Mouse (Mus musculus) midbrain, embryonic 10.5 days (tissue): ENCODE data around the gene Sh2b3. TPM values are rescaled to one million over a fixed set of nuclear protein-coding genes. Genes with fewer than 3 reads are reported as not detected.
"Not testable (repeated sequence)": the region's sequence is repeated elsewhere in the genome, so short reads cannot be mapped to it uniquely, and the experiment has no call there.

Experiments used
- DNase-seq: peaks from one replicate; pipeline ENCODE4 v3.0.0-alpha.2; 2017; ENCODE audit warnings: low spot score
- H3K27ac ChIP-seq: fragments of 300-500 bp; sonication (generic); replicated peaks from 2 replicates; pipeline ENCODE4 v1.5.1; 2016; ENCODE audit warnings: mild to moderate bottlenecking
- H3K27me3 ChIP-seq: fragments of 300-500 bp; sonication (generic); 2 replicates; pipeline ENCODE4 v1.6.1; 2016; ENCODE audit warnings: low read depth, mild to moderate bottlenecking; ENCODE audit not compliant: poor library complexity, severe bottlenecking
- H3K36me3 ChIP-seq: fragments of 300-500 bp; sonication (generic); 2 replicates; pipeline ENCODE4 v1.6.1; 2016; ENCODE audit warnings: mild to moderate bottlenecking, moderate library complexity
- H3K4me1 ChIP-seq: fragments of 300-500 bp; sonication (generic); 2 replicates; pipeline ENCODE4 v1.6.1; 2016
- H3K4me3 ChIP-seq: fragments of 300-500 bp; sonication (generic); 2 replicates; pipeline ENCODE4 v1.5.1; 2016; ENCODE audit warnings: mild to moderate bottlenecking, moderate library complexity
- H3K9me3 ChIP-seq: fragments of 300-500 bp; sonication (generic); replicated peaks from 2 replicates; pipeline ENCODE4 v1.6.1; 2016; ENCODE audit warnings: mild to moderate bottlenecking
- WGBS: fragments of 180-500 bp; shearing (Covaris S2); methylation state at CpG from one replicate; pipeline ENCODE4 v1.1.7; 2016; 5-methylcytosine and 5-hydroxymethylcytosine counted together
- polyA plus RNA-seq: library from polyadenylated mRNA; unstranded; fragments of >200 nt; fragmentation: Nextera tagmentation; extraction: Ambion mirVana; gene quantifications from 2 replicates; pipeline ENCODE4 v1.2.1, GENCODE M21; 2016

Sh2b3 gene
- polyA plus RNA-seq, 1 experiment from 2014 or later, result 6.9 TPM

GRCm38 (mm10) chr5:121858427-121858826 lies 21.0 kb upstream of the Sh2b3 start:
- Histone ChIP-seq H3K27me3 (no peaks in the 10 kb centered on the region), H3K36me3 (peaks cover 61% of the 10 kb centered on the region), H3K4me1 (peaks cover 17% of the 10 kb centered on the region), H3K4me3 (no peak overlapping the region), H3K9me3 (peaks cover 10% of the 10 kb centered on the region), H3K27ac (no peak overlapping the region)
- 92% methylated on average over 12 of the region's 12 CpGs for WGBS
- no peak for DNase-seq

GRCm38 (mm10) chr5:121856740-121857139 lies 19.3 kb upstream of the Sh2b3 start:
- 89% methylated on average over 11 of the region's 11 CpGs for WGBS
- Histone ChIP-seq H3K36me3 (peaks cover 78% of the 10 kb centered on the region), H3K4me1 (peaks cover 17% of the 10 kb centered on the region), H3K9me3 (peaks cover 10% of the 10 kb centered on the region), H3K4me3 (no peak overlapping the region), H3K27me3 (no peaks in the 10 kb centered on the region), H3K27ac (no peak overlapping the region)
- DNase-seq, result no peak

DNA sequence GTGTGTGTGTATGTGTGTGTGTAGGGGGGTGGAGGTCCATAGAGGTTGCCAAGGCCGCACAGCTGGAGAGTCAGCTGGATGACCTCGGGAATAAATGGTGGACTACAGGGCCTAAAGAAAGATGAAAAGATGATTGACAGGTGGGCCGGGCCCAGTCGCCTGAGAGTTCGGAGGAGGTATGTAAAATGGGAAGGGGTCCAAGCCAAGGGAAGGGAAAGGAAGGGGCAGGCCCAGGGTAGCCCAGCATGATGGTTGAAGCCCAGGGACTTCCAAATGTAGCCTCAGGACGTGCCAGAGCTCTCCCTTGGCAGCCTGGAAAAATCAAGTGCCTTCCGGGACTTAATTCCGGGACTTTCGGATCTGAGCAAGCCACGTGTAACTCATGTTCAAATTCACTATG lies 17.3 kb upstream of the Sh2b3 start:
- no peak for DNase-seq
- Histone ChIP-seq H3K4me3 (no peak overlapping the region), H3K4me1 (peaks cover 35% of the 10 kb centered on the region), H3K9me3 (no peaks in the 10 kb centered on the region; the same call in 1 of the 2 replicates), H3K27me3 (no peaks in the 10 kb centered on the region), H3K36me3 (peaks cover 73% of the 10 kb centered on the region), H3K27ac (no peak overlapping the region)
- WGBS, result 83% methylated on average over 10 of the region's 10 CpGs

DNA sequence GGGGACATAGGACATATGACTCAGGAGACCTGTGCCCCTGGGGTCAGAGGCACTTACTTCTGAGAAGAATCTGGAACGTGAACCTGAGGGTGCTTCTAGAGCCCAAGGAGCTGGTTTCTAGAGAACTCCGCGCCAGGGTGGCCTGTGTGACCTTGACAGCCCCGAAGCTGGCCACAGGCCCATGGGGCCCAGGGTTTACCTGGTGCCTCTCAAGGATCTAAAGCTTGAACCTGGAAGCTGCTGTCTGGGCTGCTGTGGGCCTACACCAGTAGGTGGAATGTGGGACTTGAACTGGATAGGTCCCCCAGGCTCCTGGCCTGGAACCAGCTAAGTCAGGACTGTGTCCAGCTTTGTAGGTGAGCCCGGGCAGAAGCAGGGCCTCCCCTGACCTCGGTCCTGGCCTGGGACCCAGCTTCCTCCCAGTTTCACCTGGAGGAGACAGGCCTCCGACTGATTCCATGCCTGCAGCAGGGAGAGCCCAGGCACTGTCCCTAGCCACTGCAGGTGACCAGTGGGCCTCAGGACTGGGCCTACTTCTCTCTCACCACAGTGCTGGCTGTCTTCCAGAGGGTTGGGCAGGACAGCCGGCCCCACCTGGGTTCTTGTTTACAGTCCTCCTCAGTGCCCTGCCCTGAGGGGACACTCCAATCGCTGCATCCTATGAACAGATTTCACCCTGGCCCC lies 16.1 kb upstream of the Sh2b3 start:
- H3K4me1 ChIP-seq, result peaks cover 41% of the 10 kb centered on the region
- DNase-seq, result no peak
- peak overlapping the region; percentile 18; the same call in 1 of the 2 replicates for H3K27ac ChIP-seq
- H3K4me3 ChIP-seq, result no peak overlapping the region
- H3K9me3 ChIP-seq, result no peaks in the 10 kb centered on the region; the same call in 1 of the 2 replicates
- peaks cover 66% of the 10 kb centered on the region for H3K36me3 ChIP-seq
- no peaks in the 10 kb centered on the region for H3K27me3 ChIP-seq
- WGBS, result 90% methylated on average over 9 of the region's 9 CpGs

GRCm38 (mm10) chr5:121849478-121850349 lies 12.3 kb upstream of the Sh2b3 start:
- H3K27me3 ChIP-seq, result peaks cover 20% of the 10 kb centered on the region
- 45% methylated on average over 20 of the region's 20 CpGs for WGBS
- peak overlapping the region; percentile 96 for H3K27ac ChIP-seq
- H3K36me3 ChIP-seq, result peaks cover 41% of the 10 kb centered on the region
- peak; percentile 31 for DNase-seq
- no peaks in the 10 kb centered on the region for H3K9me3 ChIP-seq
- peaks cover 48% of the 10 kb centered on the region for H3K4me1 ChIP-seq
- peak overlapping the region; percentile 84 for H3K4me3 ChIP-seq

DNA sequence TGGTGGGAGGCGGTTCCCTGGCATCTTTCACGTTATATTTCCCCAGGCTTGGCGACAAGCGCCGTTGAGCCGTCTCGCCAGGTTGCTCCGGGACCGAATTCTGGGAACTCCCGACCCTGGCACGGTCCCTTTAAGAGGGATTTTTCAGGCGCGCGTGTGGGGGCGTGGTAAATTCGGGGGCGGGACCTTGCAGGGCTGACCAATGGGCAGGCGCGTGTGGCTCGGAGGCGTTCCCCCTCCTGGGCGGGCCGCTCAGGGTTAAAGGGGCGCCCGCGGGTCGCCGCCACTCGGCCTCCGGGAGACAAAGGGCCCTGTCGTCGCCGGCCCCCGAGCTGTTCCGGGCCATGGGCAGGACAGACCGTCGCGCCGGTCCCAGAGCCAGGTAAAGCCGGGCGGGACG lies 11.3 kb upstream of the Sh2b3 start, which contains the start of gene Pheta1:
Gene Pheta1 (plus strand): TSS at position 242 of the 400 bp plus-strand sequence.
- peak; percentile 96 for DNase-seq

DNA sequence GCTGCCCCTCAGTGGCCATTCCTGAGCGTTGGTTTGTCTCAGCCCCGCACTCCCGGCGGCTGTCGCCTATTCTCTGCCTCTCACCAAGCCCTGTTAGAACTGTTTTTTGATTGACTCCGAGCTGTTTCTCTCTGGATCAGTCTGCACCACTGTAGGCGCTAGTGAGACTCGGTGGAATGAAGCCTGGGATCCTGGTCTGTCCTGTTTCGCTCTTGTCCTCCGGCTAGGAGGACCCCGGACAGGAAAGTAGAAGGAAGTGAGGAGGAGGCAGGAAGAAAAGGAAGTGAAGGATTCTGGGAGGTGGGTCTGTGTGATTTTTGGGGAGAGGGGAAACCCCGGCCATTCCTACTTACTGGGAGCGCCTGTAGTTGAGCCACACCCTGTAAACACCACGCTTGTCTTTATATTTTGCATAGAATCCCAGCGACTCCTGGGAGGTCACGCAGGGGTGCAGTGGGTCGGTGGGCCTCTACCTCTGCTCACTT lies 10.6 kb upstream of the Sh2b3 start:
- peak; percentile 73 for DNase-seq
- peak overlapping the region; percentile 96 for H3K27ac ChIP-seq
- peak overlapping the region; percentile 84 for H3K4me3 ChIP-seq
- H3K9me3 ChIP-seq, result no peaks in the 10 kb centered on the region
- WGBS, result under 1% methylated on average over 17 of the region's 17 CpGs
- peaks cover 25% of the 10 kb centered on the region for H3K36me3 ChIP-seq
- peaks cover 37% of the 10 kb centered on the region for H3K27me3 ChIP-seq
- H3K4me1 ChIP-seq, result peaks cover 44% of the 10 kb centered on the region

More for the DNA sequence above, 11.3 kb upstream of the Sh2b3 start, which contains the start of gene Pheta1:
- H3K27me3 ChIP-seq, result peaks cover 30% of the 10 kb centered on the region
- peaks cover 32% of the 10 kb centered on the region for H3K36me3 ChIP-seq
- H3K4me3 ChIP-seq, result peak within 1 kb of the TSS; percentile 84
- no peaks in the 10 kb centered on the region for H3K9me3 ChIP-seq
- H3K27ac ChIP-seq, result peak within 1 kb of the TSS; percentile 96
- peaks cover 39% of the 10 kb centered on the region for H3K4me1 ChIP-seq
- under 1% methylated on average over 38 of the region's 42 CpGs for WGBS

- H3K9me3 ChIP-seq, H3K4me3 ChIP-seq, H3K27ac ChIP-seq, DNase-seq: not testable (repeated sequence)
- whole genome bisulfite sequencing, result 81% methylated on average over 3 of the region's 3 CpGs
- H3K27me3 ChIP-seq, result peaks cover 45% of the 10 kb centered on the region
- H3K4me1 ChIP-seq, result peaks cover 52% of the 10 kb centered on the region
- H3K36me3 ChIP-seq, result peaks cover 17% of the 10 kb centered on the region
Measured at GRCm38 (mm10) chr5:121847269-121847668, 9.8 kb upstream of the Sh2b3 start.

- H3K4me3 ChIP-seq, result no peak overlapping the region
- 84% methylated on average over 11 of the region's 11 CpGs for WGBS
- peaks cover 7% of the 10 kb centered on the region for H3K36me3 ChIP-seq
- H3K27me3 ChIP-seq, result peaks cover 54% of the 10 kb centered on the region
- H3K4me1 ChIP-seq, result peaks cover 53% of the 10 kb centered on the region
- no peaks in the 10 kb centered on the region; the same call in 1 of the 2 replicates for H3K9me3 ChIP-seq
- no peak for DNase-seq
- no peak overlapping the region for H3K27ac ChIP-seq
Measured at GRCm38 (mm10) chr5:121846322-121846721, 8.9 kb upstream of the Sh2b3 start.

DNA sequence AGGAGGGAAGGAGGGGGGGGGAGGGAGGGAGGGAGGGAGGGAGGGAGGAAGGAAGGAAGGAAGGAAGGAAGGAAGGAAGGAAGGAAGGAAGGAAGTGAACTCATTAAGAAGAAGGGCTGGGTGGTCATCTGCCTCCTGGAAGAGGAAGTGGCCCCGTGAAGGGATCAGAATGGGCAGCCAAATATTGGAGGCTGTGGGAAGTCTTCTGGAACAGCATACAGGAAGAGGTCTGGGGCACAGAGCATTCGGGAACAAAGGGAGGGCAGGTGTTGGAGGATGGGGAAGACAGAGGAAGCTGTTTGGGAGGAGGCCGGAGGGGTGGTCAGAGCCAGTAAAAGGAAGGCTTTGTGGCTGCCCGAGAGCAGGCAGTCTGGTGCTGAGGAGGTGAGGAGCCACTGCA lies 7.9 kb upstream of the Sh2b3 start:
- Histone ChIP-seq H3K27me3 (peaks cover 64% of the 10 kb centered on the region), H3K27ac (no peak overlapping the region), H3K4me1 (peaks cover 44% of the 10 kb centered on the region), H3K4me3 (no peak overlapping the region), H3K36me3 (no peaks in the 10 kb centered on the region), H3K9me3 (peaks cover 6% of the 10 kb centered on the region; the same call in 1 of the 2 replicates)
- no peak for DNase-seq
- WGBS, result 39% methylated on average over 4 of the region's 4 CpGs

- no peak overlapping the region for H3K27ac ChIP-seq
- peaks cover 82% of the 10 kb centered on the region for H3K27me3 ChIP-seq
- WGBS, result 18% methylated on average over 17 of the region's 17 CpGs
- peaks cover 6% of the 10 kb centered on the region; the same call in 1 of the 2 replicates for H3K9me3 ChIP-seq
- H3K4me3 ChIP-seq, result peak overlapping the region; percentile 66
- H3K4me1 ChIP-seq, result peaks cover 38% of the 10 kb centered on the region
- no peaks in the 10 kb centered on the region for H3K36me3 ChIP-seq
- no peak for DNase-seq
Measured at GRCm38 (mm10) chr5:121843138-121843905, 5.9 kb upstream of the Sh2b3 start.

- H3K4me3 ChIP-seq, result peak overlapping the region; percentile 66
- peaks cover 38% of the 10 kb centered on the region for H3K4me1 ChIP-seq
- peak; percentile 76 for DNase-seq
- peaks cover 88% of the 10 kb centered on the region for H3K27me3 ChIP-seq
- H3K9me3 ChIP-seq, result peaks cover 6% of the 10 kb centered on the region; the same call in 1 of the 2 replicates
- WGBS, result 1% methylated on average over 33 of the region's 33 CpGs
- no peaks in the 10 kb centered on the region for H3K36me3 ChIP-seq
- H3K27ac ChIP-seq, result peak overlapping the region; percentile 73
Measured at GRCm38 (mm10) chr5:121842665-121843118, 5.2 kb upstream of the Sh2b3 start.
